In the genomic region with DNA sequence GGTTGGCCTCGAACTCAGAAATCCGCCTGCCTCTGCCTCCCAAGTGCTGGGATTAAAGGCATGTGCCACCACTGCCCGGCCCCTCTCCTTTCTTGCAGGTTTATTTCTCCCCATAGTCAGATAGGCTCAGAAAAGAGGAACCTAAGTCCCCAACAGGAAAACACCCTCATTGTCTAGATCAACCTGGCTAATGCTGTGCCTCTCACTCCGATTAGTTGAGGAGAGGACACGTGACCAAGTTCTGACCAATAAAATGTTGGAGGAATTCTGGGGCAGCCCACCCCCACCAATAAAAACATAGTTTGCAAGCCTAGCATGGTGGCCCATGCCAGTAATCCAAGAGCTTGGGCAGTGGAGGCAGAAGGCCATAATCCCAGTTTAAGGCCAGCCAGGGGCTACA, we compare ENCODE assay signal across 28 mouse cellular contexts. TPM values are rescaled to one million over a fixed set of nuclear protein-coding genes. Genes with fewer than 3 reads are reported as not detected.
A peak's percentile ranks its signal among the peaks of the same experiment; 100 is the strongest.
DNase-seq lines count a peak whose midpoint lies in the region.
"Had no signal": no experiment of that assay in that cellular context is flagged by ENCODE, and none has a peak within 500 bp of the region (broad histone marks: within the 10 kb centered on the region; RNA-seq: fewer than 3 reads in every experiment).

No protein-coding gene starts in this region.

- H3K27ac ChIP-seq in macrophage = peak overlapping the region; percentile 47
- H3K27ac ChIP-seq: embryonic facial prominence, embryonic 13.5 days; forebrain, embryonic 13.5 days; hindbrain, embryonic 13.5 days; limb, embryonic 10.5 days; limb, embryonic 15.5 days; liver, embryonic 13.5 days; midbrain, embryonic 10.5 days; midbrain, embryonic 15.5 days; neural tube, embryonic 12.5 days had no signal

- H3K27me3 ChIP-seq in splenic B cell, adult 2 months (ENCODE audit: control insufficient read depth, insufficient read depth, low read length, poor library complexity, severe bottlenecking) = no peaks in the 10 kb centered on the region
- H3K27me3 ChIP-seq: embryonic facial prominence, embryonic 13.5 days; forebrain, embryonic 13.5 days; hindbrain, embryonic 13.5 days; limb, embryonic 15.5 days; liver, embryonic 13.5 days; midbrain, embryonic 15.5 days; neural tube, embryonic 12.5 days had no signal

- 21% methylated on average over 5 of the region's 5 CpGs for WGBS in macrophage (ENCODE audit: missing documents)

- DNase-seq in B cell, adult 2 months = peak; percentile 35 to 36
- peak; percentile 96 for DNase-seq in MEL-GATA-1-ER (ENCODE audit: extremely low read depth, low read depth)
- DNase-seq in splenic B cell, adult 2 months (ENCODE audit: low read depth, low spot score) = peak; percentile 61
- no peak for DNase-seq in neural tube, embryonic 10.5 days (ENCODE audit: extremely low spot score, low spot score)
- DNase-seq in retina, postnatal 1 day = no peak
- no peak for DNase-seq in adrenal gland, adult 2 months
- DNase-seq: adrenal gland, postnatal 10 days; cerebellum, adult 11 months; cerebellum, adult 9-10 months; gastrocnemius, postnatal 10 days; heart, adult 18-20 months; heart, postnatal 4 days; kidney, adult 9 months; kidney, postnatal 14 days; liver, embryonic 13.5 days; lung, adult 18-20 months; lung, postnatal 4 days; thymus, postnatal 14 days had no signal

- H3K79me2 ChIP-seq in macrophage (ENCODE audit: inconsistent target) = no peaks in the 10 kb centered on the region

- no peak overlapping the region for H3K4me3 ChIP-seq in macrophage (ENCODE audit: inconsistent target)
- H3K4me3 ChIP-seq: embryonic facial prominence, embryonic 13.5 days; erythroblast, embryonic 14.5 days; forebrain, embryonic 13.5 days; hindbrain, embryonic 13.5 days; limb, embryonic 10.5 days; limb, embryonic 15.5 days; liver, embryonic 13.5 days; midbrain, embryonic 10.5 days; midbrain, embryonic 15.5 days; neural tube, embryonic 12.5 days had no signal

- H3K36me3 ChIP-seq in macrophage (ENCODE audit: inconsistent target) = no peaks in the 10 kb centered on the region
- no peaks in the 10 kb centered on the region; the same call in 1 of the 2 replicates for H3K36me3 ChIP-seq in splenic B cell, adult 2 months (ENCODE audit: control insufficient read depth, insufficient read depth, low read length, poor library complexity, severe bottlenecking)
- H3K36me3 ChIP-seq: embryonic facial prominence, embryonic 13.5 days; hindbrain, embryonic 13.5 days; limb, embryonic 10.5 days; limb, embryonic 15.5 days; liver, embryonic 13.5 days; midbrain, embryonic 10.5 days; midbrain, embryonic 15.5 days; neural tube, embryonic 12.5 days had no signal

RNA-seq across cellular contexts. Expression of gene Scarb1, which starts 11.0 kb away (rescaled TPM):
- total RNA-seq in macrophage (2018; cell fraction: chromatin; rRNA removed) = 100 to 1,000 TPM in 4 of 26 experiments, 10 to 100 TPM in 21, 1 to 10 TPM in 1; 8.4 to 109 (median 52.5) TPM
- 10 to 100 TPM; 43.9 to 88.4 (median 58.6) TPM for total RNA-seq in macrophage (2018; cell fraction: cytosol; rRNA removed)
- 100 to 1,000 TPM in 2 of 26 experiments, 10 to 100 TPM in 24; 21.7 to 129 (median 52.7) TPM for total RNA-seq in macrophage (2018; cell fraction: nucleus; rRNA removed)
- 80.8 to 94.6 TPM (median 83.7 TPM) in 3 replicates for polyA plus RNA-seq in macrophage (2018)
- 1,000 to 10,000 TPM; 2,436 to 2,553 TPM for total RNA-seq in adrenal gland, adult 2 months (2021)
- 2,348 and 2,822 TPM in 2 replicates for polyA plus RNA-seq in adrenal gland, adult 2 months (2012; rRNA removed)

RNA-seq across cellular contexts. Expression of gene Gm10382, which starts 37.2 kb away (rescaled TPM):
- total RNA-seq in macrophage (2018; cell fraction: chromatin; rRNA removed) = 1 to 10 TPM in 20 of 26 experiments, under 1 TPM in 5, not detected in 1; 0.41 to 6.7 (median 1.5) TPM
- total RNA-seq in macrophage (2018; cell fraction: cytosol; rRNA removed) = under 1 TPM in 20 of 26 experiments, not detected in 6; 0.05 to 0.63 (median 0.18) TPM
- total RNA-seq in macrophage (2018; cell fraction: nucleus; rRNA removed) = 10 to 100 TPM in 1 of 26 experiments, 1 to 10 TPM in 18, under 1 TPM in 4, not detected in 3; 0.60 to 10.9 (median 2.2) TPM
- polyA plus RNA-seq in macrophage (2018) = not detected in 3 replicates
- under 1 TPM; 0.23 to 0.24 TPM for total RNA-seq in adrenal gland, adult 2 months (2021)
- polyA plus RNA-seq in adrenal gland, adult 2 months (2012; rRNA removed) = 0.26 and 0.50 TPM in 2 replicates

RNA-seq across cellular contexts. Expression of gene Ubc, which starts 38.1 kb away (rescaled TPM):
- total RNA-seq in macrophage (2018; cell fraction: chromatin; rRNA removed) = 100 to 1,000 TPM in 23 of 26 experiments, 10 to 100 TPM in 3; 63.9 to 507 (median 213) TPM
- total RNA-seq in macrophage (2018; cell fraction: cytosol; rRNA removed) = 1,000 to 10,000 TPM in 21 of 26 experiments, 100 to 1,000 TPM in 5; 601 to 2,041 (median 1,305) TPM
- 100 to 1,000 TPM; 220 to 953 (median 671) TPM for total RNA-seq in macrophage (2018; cell fraction: nucleus; rRNA removed)
- 431 to 1,072 TPM (median 940 TPM) in 3 replicates for polyA plus RNA-seq in macrophage (2018)
- total RNA-seq in adrenal gland, adult 2 months (2021) = 1,000 to 10,000 TPM; 1,333 to 2,925 TPM
- polyA plus RNA-seq in adrenal gland, adult 2 months (2012; rRNA removed) = 634 and 889 TPM in 2 replicates

Comparison
In these comparisons a context has a peak if more than half of its experiments do, and no peak if none do; other contexts are left out.
1. DNase-seq: peak in B cell, adult 2 months (2 of 2), MEL-GATA-1-ER (single experiment) and splenic B cell, adult 2 months (single experiment); none in neural tube, embryonic 10.5 days (single experiment), retina, postnatal 1 day (single experiment) and adrenal gland, adult 2 months (single experiment).
2. RNA of gene Scarb1, which starts 11.0 kb away (polyA plus RNA-seq): 2,348 to 2,822 TPM in adrenal gland, adult 2 months; 80.8 to 94.6 TPM in macrophage; every median in the first group is over 10 times any median in the second.